Mouse (Mus musculus) retina, embryonic 14.5 days (tissue): ENCODE measurements around the gene Jmjd8.

Experiments
- DNase-seq: peaks from one replicate; pipeline ENCODE4 v3.0.0-alpha.2; 2015; ENCODE audit warnings: low spot score

The Jmjd8 gene

DNA sequence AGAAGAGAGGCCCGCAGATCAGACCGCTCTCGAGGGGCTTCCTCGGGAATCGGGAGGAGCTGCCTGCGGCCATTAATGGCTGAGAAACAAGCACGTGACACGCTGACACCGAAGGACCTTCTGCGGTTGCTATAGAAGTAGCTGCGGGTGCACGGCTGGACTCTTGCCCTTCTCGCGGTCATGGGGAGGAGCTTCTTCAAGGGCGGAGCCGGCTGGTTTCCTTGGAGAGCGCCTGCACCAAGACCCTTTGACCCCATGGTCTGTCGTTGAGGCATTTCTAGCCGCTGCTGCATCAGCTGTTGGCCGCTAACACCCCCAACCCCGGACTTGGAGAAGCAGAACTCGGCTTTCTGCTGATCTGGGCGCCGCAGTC, 4.6 kb downstream of the Jmjd8 start, which contains the start of gene Stub1:
TSS of gene Stub1 (minus strand) at position 114 of the 373 bp plus-strand sequence.
- DNase-seq, result peak; percentile 92

DNA sequence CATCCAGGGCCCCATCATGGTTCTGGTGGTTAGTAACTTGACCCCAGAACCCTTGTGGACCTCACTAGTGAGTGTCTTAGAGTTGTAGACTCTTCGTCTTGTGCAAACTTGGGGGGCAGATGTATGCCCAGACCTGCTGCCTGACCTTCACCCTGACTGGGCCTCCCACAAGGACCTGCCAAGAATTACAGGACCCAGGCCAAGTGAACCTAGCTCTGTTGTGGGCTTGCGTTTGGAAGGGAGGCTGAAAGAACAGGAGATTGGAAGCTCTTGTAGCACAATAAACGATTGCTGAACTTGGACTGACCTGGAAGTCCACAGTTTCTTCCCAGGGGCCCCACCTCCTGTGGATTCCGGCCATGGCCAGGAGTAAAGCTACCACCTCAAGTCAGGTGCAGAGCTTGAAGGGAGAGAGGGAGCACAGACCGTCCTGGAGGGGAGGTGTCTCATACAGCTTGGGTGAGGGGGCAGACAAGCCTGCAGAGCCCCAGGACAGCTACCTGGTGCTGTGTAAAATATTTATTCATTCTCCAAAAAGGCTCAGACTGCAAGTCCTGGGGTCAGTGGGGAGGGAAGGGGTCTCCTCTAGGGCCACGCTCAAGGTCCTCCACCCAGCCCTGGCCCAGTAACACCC, 5.4 kb downstream of the Jmjd8 start:
- no peak for DNase-seq

DNA sequence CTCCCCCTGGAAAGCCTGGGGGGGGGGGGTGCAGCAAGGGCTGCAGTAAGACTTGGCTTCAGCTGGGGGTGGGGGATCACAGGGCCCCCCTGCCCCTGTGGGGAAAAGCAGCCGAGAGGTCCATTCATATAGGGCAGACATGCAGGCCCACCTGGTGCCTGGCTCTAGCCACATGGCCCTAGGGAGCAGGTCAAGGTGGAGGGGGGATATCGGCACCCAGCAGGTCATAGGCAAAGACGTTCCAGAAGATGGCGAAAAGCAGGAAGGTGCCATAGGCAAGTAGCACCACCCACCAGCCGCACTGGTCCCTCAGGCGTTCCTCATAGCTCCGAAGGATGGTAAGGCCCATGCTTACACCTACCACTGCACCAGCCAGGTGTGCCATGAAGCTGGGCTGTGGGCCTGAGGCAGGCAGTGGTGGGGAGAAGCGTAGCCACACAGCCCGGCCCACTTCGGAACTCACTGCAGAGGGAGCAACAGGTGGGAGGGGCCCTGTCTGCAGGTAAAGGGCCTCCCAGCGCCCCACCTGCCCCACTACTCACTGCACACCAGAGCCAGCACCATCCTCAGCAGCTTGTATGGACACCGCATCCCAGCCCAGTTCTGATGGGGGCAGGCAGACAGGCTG, 6.0 kb downstream of the Jmjd8 start:
- no peak for DNase-seq

DNA sequence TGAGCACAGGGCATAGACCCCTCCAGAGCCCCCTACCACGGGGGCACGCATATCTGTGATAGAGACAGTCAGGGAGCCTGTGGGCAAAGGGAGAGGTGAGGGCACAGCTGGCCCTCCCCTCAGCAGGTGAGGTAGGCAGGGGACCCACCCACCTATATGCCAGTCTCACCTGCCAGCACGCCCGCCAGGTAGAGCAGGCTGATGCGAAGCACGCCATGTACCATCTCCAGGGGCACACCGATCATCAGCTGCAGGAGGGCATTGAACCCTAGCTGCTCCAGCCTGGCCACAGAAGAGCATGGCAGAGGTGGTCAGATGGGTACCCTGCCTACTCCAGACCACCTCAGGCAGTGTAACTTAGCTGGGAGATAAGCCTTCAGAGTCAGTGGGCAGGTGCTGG, 6.6 kb downstream of the Jmjd8 start:
- DNase-seq, result no peak

DNA sequence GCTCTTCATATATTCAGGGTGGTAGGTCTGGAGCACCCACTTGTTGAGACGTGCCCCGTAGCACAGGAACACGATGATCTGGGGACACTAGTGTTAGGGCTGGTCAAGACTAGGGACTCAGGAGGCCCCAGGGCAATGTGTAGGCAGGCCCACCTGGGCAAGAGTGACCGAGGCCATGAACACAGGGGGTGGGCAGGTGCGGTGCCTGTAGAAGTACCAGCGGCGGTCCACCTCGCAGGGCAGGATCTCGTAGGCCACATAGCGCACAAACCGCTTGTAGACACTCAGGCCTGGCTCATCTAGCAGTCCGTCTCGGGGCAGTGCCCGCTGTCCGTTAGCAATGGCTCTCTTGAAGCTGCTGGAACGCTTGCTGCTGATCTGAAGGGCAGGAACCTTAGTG, 7.1 kb downstream of the Jmjd8 start:
- no peak for DNase-seq

DNA sequence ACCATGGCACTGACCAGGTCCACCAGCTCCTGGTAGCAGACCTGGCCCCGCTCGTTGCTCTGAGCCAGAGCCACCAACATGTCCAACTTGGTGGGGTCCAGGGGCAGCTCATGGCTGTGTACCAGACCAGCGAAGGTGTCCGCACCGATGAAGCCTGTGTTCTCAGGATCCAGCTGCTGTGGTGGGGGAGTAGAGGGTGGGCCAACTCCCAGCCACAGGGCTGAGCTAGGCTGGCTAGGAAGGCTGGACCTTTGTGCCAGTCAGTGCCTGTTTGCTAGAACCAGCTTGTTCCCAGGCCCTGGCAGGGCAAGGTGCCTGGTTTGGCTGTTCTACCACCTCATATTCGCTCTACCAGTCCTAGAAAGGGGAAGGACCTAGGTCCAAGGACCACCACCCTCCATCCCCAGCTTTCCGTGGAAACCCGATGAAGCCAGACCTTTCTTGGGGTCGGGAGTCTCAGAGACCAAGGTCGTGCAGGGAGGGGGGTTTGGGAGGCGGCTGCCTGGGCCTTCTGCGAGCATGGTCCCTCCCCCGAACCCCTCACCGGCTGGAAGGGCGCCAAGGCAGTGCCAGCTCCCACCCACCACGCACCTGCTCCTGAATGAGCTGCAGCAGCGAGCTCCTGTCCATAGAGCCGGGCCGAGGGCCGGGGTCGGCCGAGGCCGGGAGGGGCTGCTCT, 7.9 kb downstream of the Jmjd8 start:
- DNase-seq, result no peak

DNA sequence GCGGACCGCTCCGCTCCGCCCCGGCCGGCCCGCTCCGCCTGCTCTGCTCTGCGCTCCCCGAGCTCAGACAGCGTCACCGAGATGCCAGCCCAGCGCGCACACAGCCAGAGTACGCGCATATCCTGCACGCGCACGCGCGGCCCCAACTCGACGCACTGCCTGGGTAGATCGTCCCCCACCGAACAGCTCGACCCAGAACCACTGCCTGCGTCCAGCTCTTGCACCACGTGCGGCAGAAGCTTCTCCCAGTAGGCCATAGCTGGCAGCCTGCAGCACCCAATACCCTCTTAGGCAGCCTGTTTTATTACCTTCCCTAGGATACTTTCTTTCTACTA, 8.4 kb downstream of the Jmjd8 start, which contains the start of gene Rhbdl1:
TSS of gene Rhbdl1 (minus strand) at position 220 of the 335 bp plus-strand sequence.
- peak; percentile 60 for DNase-seq

DNA sequence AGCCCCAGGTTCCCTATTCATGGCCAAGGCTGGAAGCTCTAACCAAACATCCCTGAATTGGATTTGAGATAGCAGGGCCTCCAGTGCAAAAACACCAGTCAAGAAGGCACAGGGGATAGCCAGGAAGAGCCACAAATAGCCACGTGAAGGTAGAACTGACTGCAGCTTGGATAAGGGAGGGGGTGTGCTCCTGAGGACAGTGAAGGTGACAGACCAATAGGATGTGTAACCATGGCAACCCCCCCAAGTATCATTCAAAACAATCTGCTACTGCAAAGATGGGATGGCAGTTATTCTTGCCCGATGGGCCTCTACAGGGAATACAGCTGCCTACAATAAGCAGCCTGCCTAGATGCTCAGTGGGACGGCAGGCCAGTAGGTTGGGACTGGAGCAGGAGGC, 8.9 kb downstream of the Jmjd8 start:
- DNase-seq, result peak; percentile 43

DNA sequence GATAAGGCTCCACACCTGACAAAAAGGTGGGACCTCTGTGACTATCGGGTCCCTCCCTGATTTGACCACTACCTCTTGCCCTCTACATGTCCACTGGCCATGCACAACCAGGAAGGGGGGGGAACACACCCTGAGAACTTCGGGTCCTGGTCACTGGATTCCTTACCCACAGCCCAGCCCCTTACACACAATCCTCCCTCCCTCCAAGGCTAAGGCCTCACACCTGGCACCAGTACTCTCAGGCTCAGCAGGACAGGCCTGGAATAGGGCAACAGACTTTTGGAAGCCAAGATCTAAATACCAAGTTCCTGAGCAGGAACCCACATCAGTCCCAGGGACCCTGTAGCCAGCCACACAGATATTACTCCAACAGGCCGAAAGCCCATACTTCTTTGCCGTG, 10.2 kb downstream of the Jmjd8 start:
- DNase-seq, result no peak

DNA sequence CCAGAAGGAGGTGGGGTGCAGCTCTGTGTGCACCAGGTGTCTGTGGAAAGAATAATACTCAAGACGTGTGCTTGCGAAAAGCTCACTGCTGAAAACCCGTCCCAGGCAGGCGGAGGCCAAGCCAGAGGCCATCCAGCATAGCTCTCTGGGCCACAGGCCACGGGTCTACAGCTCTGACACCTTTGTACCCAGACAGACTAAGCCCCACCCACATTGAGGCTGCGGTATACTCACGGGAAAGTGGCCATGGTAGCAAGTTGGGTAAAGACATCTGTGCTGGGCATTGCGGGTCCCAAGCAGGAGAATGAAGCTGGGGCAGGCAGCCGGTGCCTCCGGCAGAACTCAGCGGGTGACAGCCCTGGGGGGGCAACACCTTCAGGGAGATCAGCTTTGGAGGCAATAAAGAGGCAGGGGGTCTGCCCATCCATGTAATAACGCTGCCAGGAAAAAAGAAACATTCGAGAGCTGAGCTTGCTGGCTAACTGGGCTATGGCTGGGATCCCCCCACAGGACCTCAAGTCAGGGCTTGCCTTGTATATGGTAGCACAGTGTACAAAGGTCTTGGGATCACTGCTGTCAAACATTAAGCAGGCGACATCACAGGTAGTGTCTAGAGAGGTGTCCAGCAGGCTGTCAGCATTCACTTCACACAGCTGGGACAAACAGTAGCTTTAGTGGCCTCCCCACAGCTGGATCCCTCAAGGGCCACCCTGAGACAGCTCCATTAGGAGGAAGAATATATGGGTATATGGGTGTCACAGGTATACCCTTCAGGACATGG, 11.0 kb downstream of the Jmjd8 start:
- no peak for DNase-seq

DNA sequence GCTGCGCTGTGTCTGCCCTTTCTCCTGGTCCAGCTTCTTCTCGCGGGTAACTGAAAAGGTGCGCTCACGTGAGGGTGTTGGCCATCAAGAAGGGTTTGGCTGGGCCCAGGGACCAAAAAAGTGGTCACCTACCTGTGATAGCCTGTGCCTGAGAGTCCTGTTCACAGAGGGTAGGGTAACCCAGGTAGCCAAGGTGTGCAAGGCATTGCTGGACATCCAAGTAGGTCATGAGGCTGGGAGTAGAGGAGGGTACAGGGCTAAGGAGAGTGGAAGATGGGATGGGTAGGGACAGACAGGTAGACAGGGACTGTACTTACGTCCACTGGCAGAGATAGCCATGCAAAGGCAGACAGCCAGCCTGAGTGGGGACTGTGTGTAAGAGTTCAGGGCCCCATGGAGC, 11.9 kb downstream of the Jmjd8 start:
- DNase-seq, result no peak

DNA sequence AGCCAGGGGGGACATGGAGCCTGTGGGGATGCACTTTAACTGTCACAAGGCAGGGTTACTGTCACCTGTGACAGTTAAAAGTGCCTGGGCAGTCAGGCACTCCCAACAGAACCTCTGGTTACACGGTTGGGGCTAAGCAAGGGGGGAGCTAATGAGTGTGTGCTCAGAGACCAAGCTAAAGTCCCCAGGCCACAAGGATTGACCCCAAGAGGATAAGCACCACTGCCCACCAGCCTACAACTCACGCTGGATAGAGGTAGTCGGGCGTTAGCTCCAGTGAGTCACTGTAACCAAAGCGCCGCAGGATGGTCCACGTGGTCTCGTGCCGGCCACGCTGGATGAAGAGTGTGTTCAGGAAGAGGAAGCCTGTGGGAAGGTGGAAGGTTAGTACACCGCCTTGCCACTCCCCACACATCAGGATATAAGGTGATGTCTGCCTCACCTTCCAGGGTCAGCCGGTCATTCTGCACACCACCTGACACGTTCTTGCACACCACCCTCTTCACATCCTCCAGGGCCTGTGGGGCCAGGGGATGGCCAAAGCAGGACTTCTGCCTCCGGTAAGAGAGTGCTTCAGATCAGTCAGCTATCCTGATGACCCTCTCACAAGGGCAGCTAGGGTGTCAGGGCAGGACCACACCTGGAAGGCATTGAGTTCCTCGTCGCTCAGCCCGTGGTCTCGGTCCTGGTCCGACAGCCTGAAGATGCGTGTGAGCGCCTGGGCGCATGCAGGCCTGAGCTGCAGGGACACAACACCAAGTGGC, 12.6 kb downstream of the Jmjd8 start, which contains the start of gene Gm20683:
TSS of gene Gm20683 (minus strand) at position 647 of the 764 bp plus-strand sequence.
- DNase-seq, result no peak

DNA sequence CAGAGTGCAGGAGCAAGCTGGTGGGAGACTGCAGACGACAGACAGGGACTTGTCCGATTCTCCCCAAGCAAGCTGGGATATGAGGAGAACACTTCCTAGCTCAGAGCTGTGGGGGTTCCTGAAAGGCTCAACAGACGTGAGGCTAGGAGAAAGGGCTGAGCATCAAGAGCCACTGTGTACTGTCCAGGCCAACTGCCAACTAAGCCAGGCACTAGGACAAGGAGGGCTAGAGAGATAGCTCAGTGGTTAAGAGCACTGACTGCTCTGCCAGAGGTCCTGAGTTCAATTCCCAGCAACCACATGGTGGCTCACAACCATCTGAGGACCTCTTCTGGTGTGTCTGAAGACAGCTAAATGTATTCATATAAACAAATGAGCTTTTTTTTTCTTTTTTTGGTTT, 13.8 kb downstream of the Jmjd8 start:
- no peak for DNase-seq

DNA sequence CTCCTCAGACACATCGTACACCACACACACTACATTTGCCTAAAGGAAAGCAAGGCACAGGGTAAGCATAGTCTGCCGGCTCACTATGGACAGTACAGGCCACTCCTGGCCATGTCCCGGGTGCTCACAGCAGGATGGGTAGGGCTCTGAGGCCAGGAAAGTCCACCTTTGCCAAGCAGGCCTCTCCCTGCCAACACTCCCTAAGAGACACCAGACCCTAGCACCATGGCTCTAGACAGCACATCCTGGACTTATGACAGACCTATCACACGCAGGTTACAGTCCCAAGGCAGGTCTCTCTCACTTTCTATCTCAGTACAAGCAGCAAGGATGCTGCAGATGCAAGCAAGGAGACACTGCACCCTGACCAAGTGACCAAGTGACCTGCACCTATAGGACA, 14.5 kb downstream of the Jmjd8 start:
- no peak for DNase-seq

DNA sequence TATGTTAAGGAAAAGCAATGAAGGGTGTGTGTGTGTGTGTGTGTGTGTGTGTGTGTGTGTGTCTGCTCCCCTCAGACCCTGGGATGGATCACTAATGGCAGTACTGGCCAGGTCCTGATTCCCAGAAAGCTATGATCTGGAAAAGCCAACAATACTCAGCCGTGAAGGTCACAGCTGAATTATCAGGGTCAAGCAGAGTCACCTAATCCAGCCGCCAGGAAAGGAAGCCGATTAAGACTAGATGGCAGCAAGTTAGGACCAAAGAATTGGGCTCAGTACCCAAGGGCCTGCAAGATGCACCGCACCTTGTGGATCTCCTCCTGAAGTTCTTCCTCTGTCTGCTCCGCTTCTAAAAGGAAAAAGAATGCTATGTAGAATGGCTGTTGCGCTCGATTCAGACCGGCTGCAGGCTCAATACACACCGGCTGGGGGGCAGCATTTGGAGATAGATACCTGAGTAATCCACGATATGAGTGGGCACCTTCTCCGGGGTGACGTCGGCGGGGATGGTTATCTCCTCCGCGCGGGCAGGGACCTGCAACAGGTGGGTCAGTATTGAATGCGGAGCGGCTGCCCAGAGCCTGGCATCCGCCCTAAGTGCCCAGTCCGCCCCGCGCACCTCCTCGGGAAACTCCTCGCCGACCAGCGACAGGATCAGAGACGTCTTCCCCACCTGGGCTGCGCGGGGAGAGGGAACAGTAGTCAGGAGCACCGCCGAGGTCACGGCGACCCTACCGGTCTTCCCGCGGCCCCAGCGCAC, 15.1 kb downstream of the Jmjd8 start:
- no peak for DNase-seq

DNA sequence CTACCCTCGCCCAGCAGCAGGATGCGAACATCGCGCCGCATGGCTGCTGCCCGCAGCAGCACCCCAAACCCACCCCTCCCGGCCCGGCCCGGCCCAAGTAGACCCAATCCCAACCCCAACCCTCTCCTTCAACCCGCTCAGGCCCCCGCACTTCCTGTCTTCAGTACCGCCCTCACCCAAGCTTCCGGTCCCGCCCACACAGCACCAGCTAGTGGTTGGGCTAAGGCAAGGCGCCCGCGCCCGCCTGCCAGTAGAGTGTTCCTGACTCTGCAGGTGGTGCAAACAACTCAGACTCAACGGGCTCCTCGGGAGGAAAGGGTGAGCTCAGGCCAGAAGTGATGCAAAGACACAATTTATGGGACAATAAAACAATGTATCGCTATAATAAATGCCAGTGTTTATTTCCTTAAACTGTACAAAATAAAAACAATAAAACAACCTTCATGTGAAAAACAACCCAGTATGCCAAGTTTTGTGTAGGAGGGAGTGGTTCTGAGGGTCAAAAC, 15.8 kb downstream of the Jmjd8 start, which contains the start of gene Rhot2:
TSS of gene Rhot2 (minus strand) at position 456 of the 506 bp plus-strand sequence.
- peak; percentile 95 for DNase-seq

DNA sequence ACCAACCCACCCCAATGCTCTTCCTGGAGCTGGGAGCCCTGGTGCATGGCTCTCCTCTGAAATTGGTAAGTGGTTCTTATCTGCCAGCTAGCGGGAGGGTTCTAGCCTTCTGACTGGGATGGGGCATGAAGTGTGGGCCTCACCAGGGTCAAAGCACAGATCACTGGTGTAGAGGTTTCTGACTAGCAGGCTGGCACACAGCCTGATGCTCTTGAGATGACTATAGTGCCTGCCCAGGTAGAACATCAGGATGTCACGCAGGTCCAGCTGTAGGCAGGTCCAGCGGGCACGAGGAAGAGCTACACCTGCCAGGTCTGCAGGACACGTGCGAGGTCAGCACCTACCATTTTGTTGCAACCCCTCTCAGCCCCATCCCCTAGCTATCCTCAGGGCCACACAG, 31.6 kb downstream of the Jmjd8 start:
- no peak for DNase-seq

DNA sequence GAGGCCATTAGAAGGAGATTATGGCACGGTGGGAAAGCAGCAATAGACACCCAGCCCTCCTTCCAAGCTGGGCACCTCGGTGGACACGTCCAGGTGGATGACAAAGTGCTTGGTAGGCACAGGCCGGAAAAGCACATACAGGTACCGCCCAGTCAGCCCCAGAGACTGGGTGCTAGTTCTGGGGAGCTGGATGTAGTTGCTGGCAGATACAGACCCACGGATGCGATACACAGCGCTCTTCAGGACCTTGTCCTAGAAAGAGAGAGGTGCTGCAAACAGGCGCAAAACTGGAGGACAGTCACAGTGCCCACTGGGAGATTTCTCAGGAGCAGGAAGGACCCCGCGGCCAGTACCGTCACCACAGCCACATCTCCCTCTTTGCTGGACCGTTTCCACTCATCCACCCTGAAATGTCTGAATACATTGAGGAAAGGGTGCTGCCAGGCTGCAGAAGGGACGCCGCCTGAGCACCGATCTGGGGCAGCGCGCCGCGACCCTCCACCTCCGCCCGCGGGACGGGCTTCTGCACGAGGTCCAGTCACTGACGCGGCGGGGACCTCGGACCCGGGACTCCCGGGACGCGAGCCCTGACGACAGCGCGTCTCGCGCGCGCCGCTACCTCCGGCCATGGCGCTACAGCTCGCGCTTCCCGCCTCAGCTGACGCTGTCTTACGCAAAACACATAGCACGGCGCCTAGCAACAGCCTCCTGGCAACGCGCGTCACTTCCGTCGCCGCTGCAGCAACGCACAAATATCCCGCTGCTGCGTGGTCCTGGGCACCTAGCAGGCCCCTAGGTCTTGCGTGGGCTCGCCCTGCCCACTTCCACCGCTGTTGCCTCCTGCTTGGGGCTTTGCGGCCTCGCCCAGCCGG, 32.4 kb downstream of the Jmjd8 start, which contains the start of gene Wdr90:
TSS of gene Wdr90 (minus strand) at position 670 of the 872 bp plus-strand sequence.
- peak; percentile 93 for DNase-seq

DNA sequence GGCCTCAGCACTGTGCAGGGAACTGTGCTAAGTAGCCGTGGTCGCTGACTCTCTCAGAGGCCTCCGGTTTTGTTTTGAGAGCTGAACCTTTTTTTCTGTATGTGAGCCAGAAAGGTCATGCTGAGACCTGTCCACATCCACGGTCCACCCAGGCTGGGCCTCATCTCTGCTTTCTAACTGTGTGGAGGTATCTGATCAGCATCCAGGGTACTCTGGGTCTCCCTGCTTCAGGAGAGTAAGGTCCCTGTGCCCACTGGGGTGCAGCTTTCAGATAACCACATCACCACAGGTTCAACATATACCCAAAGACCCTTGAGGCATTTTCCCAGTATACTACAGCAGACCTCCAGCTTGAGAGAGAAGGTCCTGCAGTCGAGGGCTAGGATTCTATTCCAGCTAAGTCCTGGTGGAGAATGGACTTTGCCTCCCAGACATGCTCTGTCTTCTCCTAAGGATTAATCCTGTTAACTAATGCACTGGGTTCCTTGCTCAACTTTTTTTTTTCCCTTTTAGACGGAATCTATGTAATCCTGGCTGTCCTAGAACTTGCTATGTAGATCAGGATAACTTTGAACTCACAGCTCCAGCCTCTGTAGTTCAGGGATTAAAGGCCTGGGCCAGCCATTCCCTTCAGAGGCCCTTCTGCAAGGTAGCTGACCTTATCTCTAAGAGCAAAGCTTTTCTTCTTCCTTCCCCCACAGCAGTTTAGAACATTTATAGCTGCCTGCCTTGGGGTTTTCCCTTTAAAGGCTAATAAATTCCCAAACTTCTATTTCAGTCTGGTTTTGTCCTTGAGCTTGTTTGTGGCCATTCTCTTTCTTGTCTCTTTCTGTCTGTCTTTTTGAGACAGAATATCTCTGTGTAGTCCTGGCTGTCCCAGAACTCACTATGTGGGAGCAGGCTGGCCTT, 33.3 kb downstream of the Jmjd8 start:
- DNase-seq, result no peak
